Comparison of ENCODE assay signal across 14 mouse cellular contexts in the genomic region with DNA sequence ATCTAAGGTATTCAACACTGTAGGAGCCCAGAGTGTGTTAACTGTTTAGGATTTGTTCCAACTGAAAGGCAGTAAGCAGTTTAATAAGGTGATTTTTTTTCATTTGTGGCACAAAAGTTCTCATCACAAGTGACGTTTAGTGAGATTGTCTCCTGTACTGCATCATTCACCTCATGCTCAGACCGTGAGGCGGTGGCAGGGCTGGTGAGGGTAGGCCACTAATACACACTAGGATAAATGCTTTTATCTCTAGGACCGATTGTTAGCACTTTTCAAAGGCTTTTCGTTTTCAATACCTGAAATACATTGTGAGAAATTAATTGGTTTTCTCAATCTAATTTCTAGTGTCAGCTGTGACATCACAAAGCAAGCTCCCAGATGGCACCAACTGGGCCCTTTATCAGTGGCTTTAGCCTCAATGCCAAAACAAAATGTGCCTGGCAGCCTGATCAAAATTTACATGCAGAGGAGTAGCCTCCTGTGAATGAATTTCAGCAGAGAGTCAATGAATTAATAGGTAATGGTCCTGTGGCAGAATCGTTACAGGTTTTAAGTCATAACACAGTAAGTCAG.
DNase-seq lines count a peak whose midpoint lies in the region; ATAC-seq lines count a peak whose summit lies in the region.
"Had no signal": no experiment of that assay in that cellular context is flagged by ENCODE, and none has a peak within 500 bp of the region (broad histone marks: within the 10 kb centered on the region; RNA-seq: fewer than 3 reads in every experiment).

No protein-coding gene starts in this region.

- H3K27me3 ChIP-seq in hindbrain, embryonic 12.5 days: no peaks in the 10 kb centered on the region
- no peaks in the 10 kb centered on the region for H3K27me3 ChIP-seq in midbrain, embryonic 16.5 days (ENCODE audit: control insufficient read depth, insufficient read depth, low read depth, low read length)
- H3K27me3 ChIP-seq: kidney, embryonic 15.5 days; lung, embryonic 15.5 days had no signal

- H3K4me3 ChIP-seq in hindbrain, embryonic 12.5 days: no peak overlapping the region
- no peak overlapping the region for H3K4me3 ChIP-seq in midbrain, embryonic 16.5 days (ENCODE audit: low read depth, low read length)
- H3K4me3 ChIP-seq: heart, embryonic 10.5 days; kidney, embryonic 15.5 days; lung, embryonic 15.5 days had no signal

- peak overlapping the region; percentile 69 for H3K27ac ChIP-seq in hindbrain, embryonic 12.5 days
- H3K27ac ChIP-seq in midbrain, embryonic 16.5 days (ENCODE audit: low read length): peak overlapping the region; percentile 68
- H3K27ac ChIP-seq: heart, embryonic 10.5 days; kidney, embryonic 15.5 days; lung, embryonic 15.5 days had no signal

- WGBS in hindbrain, embryonic 12.5 days: 49% methylated on average over 6 of the region's 6 CpGs
- WGBS in midbrain, embryonic 16.5 days: 21% methylated on average over 6 of the region's 6 CpGs

- ATAC-seq in cerebellum, adult (ENCODE audit: insufficient number of reproducible peaks, low FRiP score, low TSS enrichment): no peak
- ATAC-seq in hindbrain, embryonic 12.5 days (ENCODE audit: low FRiP score): peak; percentile 81
- peak; percentile 73 for ATAC-seq in midbrain, embryonic 16.5 days
- ATAC-seq in monocyte, adult 5-6 weeks (replicated peaks; ENCODE audit: insufficient number of reproducible peaks, low FRiP score, low TSS enrichment, poor library complexity, severe bottlenecking): no peak

- no peaks in the 10 kb centered on the region for H3K9me3 ChIP-seq in hindbrain, embryonic 12.5 days (replicated peaks)
- no peaks in the 10 kb centered on the region for H3K9me3 ChIP-seq in midbrain, embryonic 16.5 days (replicated peaks; ENCODE audit: control insufficient read depth, low read length, poor library complexity, severe bottlenecking)
- H3K9me3 ChIP-seq: heart, embryonic 10.5 days; kidney, embryonic 15.5 days; lung, embryonic 15.5 days had no signal

- H3K36me3 ChIP-seq in hindbrain, embryonic 12.5 days: no peaks in the 10 kb centered on the region
- H3K36me3 ChIP-seq in midbrain, embryonic 16.5 days (ENCODE audit: control insufficient read depth, insufficient read depth, low read length): no peaks in the 10 kb centered on the region
- H3K36me3 ChIP-seq: heart, embryonic 10.5 days; kidney, embryonic 15.5 days; lung, embryonic 15.5 days had no signal

- DNase-seq in cerebellum, adult 11 months: peak; percentile 8
- DNase-seq in cerebellum, postnatal 25 days: peak; percentile 29 to 44
- no peak for DNase-seq in frontal cortex, postnatal 25 days (ENCODE audit: low spot score in 2 of 2)
- DNase-seq in gastrocnemius, adult 18-20 months (ENCODE audit: low spot score): no peak
- DNase-seq: adrenal gland, postnatal 25 days; liver; right cerebral cortex, adult 18-20 months had no signal

- no peak overlapping the region for H3K4me2 ChIP-seq in hindbrain, embryonic 12.5 days (replicated peaks)
- no peak overlapping the region for H3K4me2 ChIP-seq in midbrain, embryonic 16.5 days (ENCODE audit: low read length)
- H3K4me2 ChIP-seq: kidney, embryonic 15.5 days; lung, embryonic 15.5 days had no signal

- H3K9ac ChIP-seq in hindbrain, embryonic 12.5 days: no peak overlapping the region
- no peak overlapping the region for H3K9ac ChIP-seq in midbrain, embryonic 16.5 days (ENCODE audit: low read depth, low read length)
- H3K9ac ChIP-seq: kidney, embryonic 15.5 days; lung, embryonic 15.5 days had no signal

- H3K4me1 ChIP-seq in hindbrain, embryonic 12.5 days: peaks cover 3% of the 10 kb centered on the region; the same call in 1 of the 2 replicates
- peaks cover 12% of the 10 kb centered on the region for H3K4me1 ChIP-seq in midbrain, embryonic 16.5 days (ENCODE audit: control insufficient read depth, insufficient read depth, low read length)
- H3K4me1 ChIP-seq: heart, embryonic 10.5 days; kidney, embryonic 15.5 days; lung, embryonic 15.5 days had no signal

Comparison
In these comparisons a context has a peak if more than half of its experiments do, and no peak if none do; other contexts are left out.
1. DNase-seq: peak in cerebellum, adult 11 months (single experiment) and cerebellum, postnatal 25 days (2 of 2); none in frontal cortex, postnatal 25 days (0 of 2) and gastrocnemius, adult 18-20 months (single experiment).
2. ATAC-seq: peak in hindbrain, embryonic 12.5 days (single experiment) and midbrain, embryonic 16.5 days (single experiment); none in cerebellum, adult (single experiment) and monocyte, adult 5-6 weeks (single experiment).